Mouse (Mus musculus) kidney, adult 2 months (tissue): Measurements from ENCODE around the gene Kcnk6. TPM values are rescaled to one million over a fixed set of nuclear protein-coding genes. Genes with fewer than 3 reads are reported as not detected.

Source experiments
- DNase-seq: peaks from one replicate; pipeline ENCODE4 v3.0.0; 2021
- H3K27ac ChIP-seq: fragments of 200-500 bp; 2 replicates; pipeline ENCODE4 v1.5.1; 2012; ENCODE audit warnings: low read depth, low read length, control low read depth, inconsistent platforms; ENCODE audit not compliant: insufficient read depth
- H3K27me3 ChIP-seq: fragments of 200-500 bp; replicated peaks from 2 replicates; pipeline ENCODE4 v1.6.1; 2012; ENCODE audit warnings: mild to moderate bottlenecking, moderate library complexity, low read length, inconsistent platforms; ENCODE audit not compliant: control insufficient read depth, insufficient read depth
- H3K36me3 ChIP-seq: fragments of 200-500 bp; 2 replicates; pipeline ENCODE4 v1.6.1; 2012; ENCODE audit warnings: mild to moderate bottlenecking, moderate library complexity, low read length, inconsistent platforms; ENCODE audit not compliant: control insufficient read depth, insufficient read depth
- H3K4me1 ChIP-seq: fragments of 200-500 bp; 2 replicates; pipeline ENCODE4 v1.6.1; 2011; ENCODE audit warnings: low read length; ENCODE audit not compliant: control insufficient read depth, insufficient read depth
- H3K4me3 ChIP-seq: fragments of 200-500 bp; 2 replicates; pipeline ENCODE4 v1.5.1; 2011; ENCODE audit warnings: mild to moderate bottlenecking, low read depth, low read length, control low read depth; ENCODE audit not compliant: insufficient read depth
- CTCF ChIP-seq: fragments of 200-500 bp; conservative IDR thresholded peaks from 2 replicates; pipeline ENCODE4 v1.5.1; 2011; ENCODE audit warnings: low read depth, mild to moderate bottlenecking, control low read depth, low read length, moderate library complexity, mixed read lengths; ENCODE audit not compliant: insufficient read depth, insufficient read length
- POLR2A ChIP-seq: fragments of 200-500 bp; IDR thresholded peaks from one replicate; pipeline ENCODE4 v1.6.1; 2011; ENCODE audit warnings: low read depth, low read length, control low read depth
- WGBS: fragments of 180-500 bp; shearing (Covaris S2); methylation state at CpG from one replicate; pipeline ENCODE4 v1.1.7; 2018; 5-methylcytosine and 5-hydroxymethylcytosine counted together
- polyA plus RNA-seq: library from polyadenylated mRNA; depleted of rRNA; stranded (reverse); fragments of >200 nt; gene quantifications from 2 replicates; pipeline ENCODE4 v1.2.3, GENCODE M21; 2012

Kcnk6 gene
- polyA plus RNA-seq, 1 experiment = 5.6 TPM

DNA sequence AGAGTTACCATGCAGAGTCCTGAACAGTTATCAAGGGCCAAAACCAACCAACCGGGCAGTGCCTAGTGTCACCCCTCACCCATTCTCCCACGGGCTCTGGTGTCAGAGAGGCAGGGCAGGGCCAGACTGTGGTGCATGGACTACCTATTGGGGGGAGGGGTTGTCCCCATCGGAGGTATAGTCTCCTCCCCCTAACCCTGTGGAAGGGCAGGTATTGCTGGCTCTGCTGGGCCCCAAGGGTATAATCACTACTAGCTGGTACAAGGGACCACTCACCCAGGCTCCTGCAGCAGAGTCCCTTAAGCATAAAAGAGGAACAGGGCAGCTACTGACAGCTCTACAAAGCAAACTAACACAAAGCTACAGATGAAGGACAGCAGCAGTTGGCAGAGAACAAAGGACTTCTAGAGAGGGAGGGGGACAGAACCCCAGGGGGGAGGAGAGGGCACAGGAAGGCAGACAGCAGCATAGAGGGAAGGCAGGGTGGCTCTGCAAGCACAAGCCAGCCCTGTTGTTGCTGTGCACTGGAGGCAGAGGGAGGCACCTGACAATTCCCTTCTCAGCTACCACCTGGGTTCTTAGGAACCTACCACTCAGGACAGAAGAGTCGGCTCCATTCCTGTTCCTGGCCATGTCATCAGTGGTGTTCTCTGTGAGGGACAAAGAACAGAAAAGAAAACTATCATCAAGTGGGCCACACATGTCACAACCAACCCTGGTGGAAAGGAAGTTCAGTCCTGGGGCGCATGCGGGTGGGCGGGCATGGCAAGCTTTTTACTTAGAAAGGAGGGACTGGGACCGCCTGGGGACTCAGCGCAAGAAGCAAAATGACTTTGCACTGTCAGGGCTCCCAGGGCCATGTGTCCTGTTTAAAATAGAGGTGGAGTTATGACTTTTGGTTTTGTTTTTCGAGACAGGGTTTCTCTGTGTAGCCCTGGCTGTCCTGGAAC, 27.7 kb upstream of the Kcnk6 start:
- WGBS = 74% methylated on average over 10 of the region's 10 CpGs
- Histone ChIP-seq H3K4me1 (peaks cover 24% of the 10 kb centered on the region), H3K36me3 (no peaks in the 10 kb centered on the region; the same call in 1 of the 2 replicates), H3K4me3 (no peak overlapping the region), H3K27ac (no peak overlapping the region), H3K27me3 (no peaks in the 10 kb centered on the region)
- no peak for TF ChIP-seq POLR2A
- no peak for DNase-seq

DNA sequence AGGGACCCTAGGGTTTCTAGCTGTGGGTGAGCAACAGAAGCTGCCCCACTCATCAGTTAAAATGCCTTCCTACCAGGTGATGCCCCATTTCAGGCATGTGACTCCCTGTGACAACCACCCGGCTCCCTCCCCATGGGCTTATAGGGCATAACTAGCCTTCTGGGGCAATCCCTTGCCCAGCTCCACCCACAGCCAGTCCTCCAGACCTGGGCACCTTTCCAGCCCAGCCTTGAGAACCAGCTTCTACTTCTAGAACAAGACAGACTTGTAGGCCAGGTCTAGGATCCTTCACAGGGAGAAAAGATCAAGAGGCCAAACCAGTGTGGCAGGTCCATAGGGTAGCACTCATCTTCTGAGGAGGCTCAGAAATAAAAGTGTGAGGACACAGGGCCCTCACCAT, 25.1 kb upstream of the Kcnk6 start:
- DNase-seq = peak; percentile 92
- TF ChIP-seq CTCF (no peak), POLR2A (no peak)
- Histone ChIP-seq H3K27me3 (no peaks in the 10 kb centered on the region), H3K4me3 (no peak overlapping the region), H3K36me3 (no peaks in the 10 kb centered on the region; the same call in 1 of the 2 replicates), H3K27ac (no peak overlapping the region; the same call in 1 of the 2 replicates), H3K4me1 (peaks cover 14% of the 10 kb centered on the region)
- 31% methylated on average over 1 of the region's 1 CpGs for WGBS

DNA sequence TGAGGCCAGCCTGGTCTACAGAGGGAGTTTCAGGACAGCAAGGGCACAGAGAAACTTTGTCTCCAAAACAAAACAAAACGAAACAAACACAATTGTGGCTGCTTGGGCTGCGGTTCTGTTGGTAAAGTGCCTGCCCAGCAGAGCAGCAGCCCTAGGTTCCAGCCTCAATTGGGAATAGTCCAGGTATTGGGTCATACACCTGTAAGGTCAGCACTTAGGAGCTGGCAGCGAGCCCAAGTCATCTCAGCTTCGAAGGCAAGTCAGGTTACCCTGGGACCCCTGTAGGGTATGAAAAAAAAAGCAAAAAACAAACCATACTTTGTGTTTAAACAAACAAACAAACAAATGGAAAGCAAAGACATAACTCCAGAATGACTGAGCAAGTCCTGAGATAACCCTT, 23.6 kb upstream of the Kcnk6 start:
- TF ChIP-seq POLR2A (no peak), CTCF (no peak)
- DNase-seq = peak; percentile 28
- Histone ChIP-seq H3K4me3 (no peak overlapping the region), H3K36me3 (no peaks in the 10 kb centered on the region; the same call in 1 of the 2 replicates), H3K4me1 (peaks cover 12% of the 10 kb centered on the region; the same call in 1 of the 2 replicates), H3K27me3 (no peaks in the 10 kb centered on the region), H3K27ac (no peak overlapping the region)
- 47% methylated on average over 4 of the region's 4 CpGs for WGBS

DNA sequence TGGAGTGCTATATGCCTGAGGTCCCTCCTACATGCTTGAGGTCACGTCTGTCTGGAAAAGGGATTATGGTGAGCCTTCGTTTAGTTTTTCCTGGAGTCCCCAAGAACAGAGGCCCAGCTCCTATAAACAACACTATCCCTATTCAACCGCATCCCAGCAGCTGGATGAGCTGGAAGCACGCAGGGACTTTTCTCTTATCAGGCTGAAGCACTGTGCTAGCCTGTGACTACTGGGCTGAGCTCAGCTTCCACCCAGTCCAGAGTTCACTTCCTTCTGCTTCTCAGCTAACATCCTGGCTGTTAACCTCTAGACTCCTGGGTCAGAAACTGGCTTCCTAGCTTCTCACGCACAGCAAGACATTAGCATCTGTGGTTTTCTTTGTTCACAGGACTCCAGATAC, 21.5 kb upstream of the Kcnk6 start:
- no peaks in the 10 kb centered on the region for H3K27me3 ChIP-seq
- H3K27ac ChIP-seq = no peak overlapping the region
- no peaks in the 10 kb centered on the region; the same call in 1 of the 2 replicates for H3K36me3 ChIP-seq
- peak; percentile 78 for DNase-seq
- 40% methylated on average over 5 of the region's 5 CpGs for WGBS
- peaks cover 18% of the 10 kb centered on the region; the same call in 1 of the 2 replicates for H3K4me1 ChIP-seq
- no peak for TF ChIP-seq CTCF
- no peak for TF ChIP-seq POLR2A
- H3K4me3 ChIP-seq = no peak overlapping the region

- Histone ChIP-seq H3K36me3 (no peaks in the 10 kb centered on the region; the same call in 1 of the 2 replicates), H3K4me1 (peaks cover 31% of the 10 kb centered on the region; the same call in 1 of the 2 replicates), H3K27me3 (no peaks in the 10 kb centered on the region), H3K27ac (no peak overlapping the region), H3K4me3 (no peak overlapping the region)
- TF ChIP-seq CTCF (no peak), POLR2A (no peak)
- 67% methylated on average over 3 of the region's 3 CpGs for WGBS
- no peak for DNase-seq
Observed at GRCm38 (mm10) chr7:29251166-29251565, 18.9 kb upstream of the Kcnk6 start.

DNA sequence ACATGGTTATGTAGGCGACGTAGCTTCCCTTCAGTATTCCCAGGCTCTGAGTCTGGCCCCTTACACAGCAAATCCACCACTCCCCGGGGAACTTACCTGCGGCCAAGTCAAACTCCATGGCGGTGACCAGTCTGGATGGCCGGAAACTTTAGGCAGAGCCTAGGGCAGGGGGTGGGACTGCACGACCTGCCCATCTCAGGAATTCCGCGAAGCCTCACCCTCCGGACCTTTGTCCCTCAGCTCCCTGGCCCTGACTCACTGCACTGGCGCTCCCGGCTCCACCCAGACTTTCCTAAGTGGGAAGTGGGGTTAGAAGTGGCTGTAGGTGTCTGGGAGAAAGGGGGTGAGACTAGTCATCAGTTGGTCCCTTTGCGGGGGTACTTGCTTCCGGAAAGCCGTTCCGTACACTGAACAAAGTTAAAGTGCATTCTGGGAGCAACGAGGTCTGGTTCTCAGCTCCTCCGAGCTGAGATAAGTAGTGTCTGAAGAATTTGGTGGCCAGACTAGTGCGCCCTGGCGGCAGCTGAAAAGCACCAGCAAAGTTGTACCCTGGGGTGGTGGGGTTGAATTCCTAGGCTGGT, 16.0 kb upstream of the Kcnk6 start, which contains the start of gene 2200002D01Rik:
TSS of gene 2200002D01Rik (minus strand) at position 206 of the 581 bp plus-strand sequence.
- TF ChIP-seq CTCF = peak; percentile 25
- TF ChIP-seq POLR2A = no peak
- Histone ChIP-seq H3K4me3 (peak within 1 kb of the TSS; percentile 45), H3K36me3 (no peaks in the 10 kb centered on the region), H3K4me1 (peaks cover 24% of the 10 kb centered on the region; the same call in 1 of the 2 replicates), H3K27ac (peak within 1 kb of the TSS; percentile 37; the same call in 1 of the 2 replicates), H3K27me3 (no peaks in the 10 kb centered on the region)
- 27% methylated on average over 20 of the region's 20 CpGs for WGBS
- peak; percentile 85 for DNase-seq

GRCm38 (mm10) chr7:29247706-29248105, 15.4 kb upstream of the Kcnk6 start:
- TF ChIP-seq POLR2A (no peak), CTCF (no peak)
- Histone ChIP-seq H3K27ac (no peak overlapping the region), H3K36me3 (no peaks in the 10 kb centered on the region), H3K4me3 (peak overlapping the region; percentile 45), H3K4me1 (peaks cover 19% of the 10 kb centered on the region; the same call in 1 of the 2 replicates), H3K27me3 (no peaks in the 10 kb centered on the region)
- 25% methylated on average over 19 of the region's 19 CpGs for WGBS
- peak; percentile 36 for DNase-seq
